Mouse (Mus musculus) myocyte (in vitro differentiated cells): ENCODE measurements around the gene Cap2.

Source experiments
- E2F4 ChIP-seq: IDR thresholded peaks from one replicate; pipeline ENCODE4 v1.6.1; 2011; ENCODE audit warnings: mild to moderate bottlenecking, control low read depth, moderate library complexity; ENCODE audit not compliant: insufficient read depth
- MAX ChIP-seq: IDR thresholded peaks from one replicate; pipeline ENCODE4 v1.6.1; 2011; ENCODE audit warnings: low read depth, mild to moderate bottlenecking, control low read depth
- MYOG ChIP-seq, 3 experiments: IDR thresholded peaks; one replicate each; pipeline ENCODE4 v1.6.1; 2011; ENCODE audit warnings: control low read depth in 2 of 3, low read depth in 2 of 3, mild to moderate bottlenecking in 2 of 3; ENCODE audit not compliant: insufficient read length in 2 of 3, control insufficient read depth in 1 of 3, insufficient read depth in 1 of 3
- POLR2A ChIP-seq: IDR thresholded peaks from one replicate; pipeline ENCODE4 v1.6.1; 2011; ENCODE audit warnings: low read depth, mild to moderate bottlenecking, control low read depth, moderate library complexity; ENCODE audit not compliant: insufficient read length
- TCF12 ChIP-seq: IDR thresholded peaks from one replicate; pipeline ENCODE4 v1.6.1; 2011; ENCODE audit warnings: mild to moderate bottlenecking, control low read depth; ENCODE audit not compliant: poor library complexity, insufficient read depth, severe bottlenecking
- TCF3 ChIP-seq: IDR thresholded peaks from one replicate; pipeline ENCODE4 v1.6.1; 2011; ENCODE audit warnings: low read depth, control low read depth; ENCODE audit not compliant: insufficient read length
- USF1 ChIP-seq: IDR thresholded peaks from one replicate; pipeline ENCODE4 v1.6.1; 2011; ENCODE audit warnings: low read depth, mild to moderate bottlenecking, control low read depth, moderate library complexity

DNA sequence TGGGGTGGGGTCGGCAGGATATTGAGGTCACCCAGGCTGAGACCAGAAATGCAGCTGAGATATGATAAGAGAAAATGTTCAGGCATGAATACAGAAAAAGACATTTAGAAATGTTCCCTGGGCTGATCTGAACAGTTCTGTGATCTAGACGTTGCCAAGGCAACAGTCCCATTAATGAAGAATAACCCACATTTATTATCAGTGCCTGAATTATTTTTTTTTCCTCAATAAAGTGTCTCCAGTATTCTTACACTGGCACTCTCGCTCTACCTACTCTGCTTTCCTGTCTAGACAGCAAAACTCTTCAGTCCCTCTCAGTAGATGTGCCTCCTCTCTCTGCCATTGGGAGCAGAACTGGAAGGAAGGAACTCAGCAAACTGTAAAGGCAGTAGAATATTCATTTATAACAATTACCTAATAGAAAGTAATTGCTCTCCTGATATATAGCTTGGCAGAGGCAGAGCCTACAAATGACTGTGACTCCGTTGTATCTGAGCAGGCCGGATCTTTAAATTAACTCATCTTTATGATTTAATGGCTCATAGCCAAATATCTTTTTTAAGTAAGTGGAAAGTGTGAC is 47.0 kb downstream of the Cap2 start:
- TF ChIP-seq MAX (no peak), TCF12 (no peak), POLR2A (no peak), USF1 (no peak), MYOG (IDR thresholded peaks at IDR 0.05; ENCODE audit: control insufficient read depth in 1 of 3, insufficient read depth in 1 of 3, insufficient read length in 2 of 3, low read depth in 2 of 3) (no peak), E2F4 (no peak), TCF3 (no peak)
